Mouse (Mus musculus): ENCODE results near the gene Gm3646. TPM values are rescaled to one million over a fixed set of nuclear protein-coding genes. Genes with fewer than 3 reads are reported as not detected.

The Gm3646 gene
- polyA plus RNA-seq, 1 experiment from 2014 or later: not detected

- Histone ChIP-seq H3K9ac (replicated peaks; ENCODE audit: low read length) (no peak overlapping the region), H3K27me3 (ENCODE audit: insufficient read depth, low read length) (no peaks in the 10 kb centered on the region), H3K36me3 (ENCODE audit: insufficient read depth, low read length) (no peaks in the 10 kb centered on the region), H3K4me1 (ENCODE audit: insufficient read depth, low read length) (peaks cover 16% of the 10 kb centered on the region), H3K9me3 (ENCODE audit: low read length) (no peaks in the 10 kb centered on the region), H3K4me3 (ENCODE audit: low read length) (no peak overlapping the region), H3K27ac (ENCODE audit: low read length) (no peak overlapping the region), H3K4me2 (replicated peaks; ENCODE audit: low read depth, low read length) (no peak overlapping the region)
- 77% methylated on average over 7 of the region's 7 CpGs for WGBS
- no peak for ATAC-seq (ENCODE audit: low FRiP score, low TSS enrichment)
These were observed 39.2 kb downstream of the Gm3646 start for GRCm38 (mm10) chr1:39765854-39766493.

GRCm38 (mm10) chr1:39762025-39762370 lies 43.1 kb downstream of the Gm3646 start:
- 4% methylated on average over 10 of the region's 10 CpGs for WGBS
- ATAC-seq (ENCODE audit: low FRiP score, low TSS enrichment): peak; percentile 90
- H3K9ac ChIP-seq (replicated peaks; ENCODE audit: low read length): peak overlapping the region; percentile 62

DNA sequence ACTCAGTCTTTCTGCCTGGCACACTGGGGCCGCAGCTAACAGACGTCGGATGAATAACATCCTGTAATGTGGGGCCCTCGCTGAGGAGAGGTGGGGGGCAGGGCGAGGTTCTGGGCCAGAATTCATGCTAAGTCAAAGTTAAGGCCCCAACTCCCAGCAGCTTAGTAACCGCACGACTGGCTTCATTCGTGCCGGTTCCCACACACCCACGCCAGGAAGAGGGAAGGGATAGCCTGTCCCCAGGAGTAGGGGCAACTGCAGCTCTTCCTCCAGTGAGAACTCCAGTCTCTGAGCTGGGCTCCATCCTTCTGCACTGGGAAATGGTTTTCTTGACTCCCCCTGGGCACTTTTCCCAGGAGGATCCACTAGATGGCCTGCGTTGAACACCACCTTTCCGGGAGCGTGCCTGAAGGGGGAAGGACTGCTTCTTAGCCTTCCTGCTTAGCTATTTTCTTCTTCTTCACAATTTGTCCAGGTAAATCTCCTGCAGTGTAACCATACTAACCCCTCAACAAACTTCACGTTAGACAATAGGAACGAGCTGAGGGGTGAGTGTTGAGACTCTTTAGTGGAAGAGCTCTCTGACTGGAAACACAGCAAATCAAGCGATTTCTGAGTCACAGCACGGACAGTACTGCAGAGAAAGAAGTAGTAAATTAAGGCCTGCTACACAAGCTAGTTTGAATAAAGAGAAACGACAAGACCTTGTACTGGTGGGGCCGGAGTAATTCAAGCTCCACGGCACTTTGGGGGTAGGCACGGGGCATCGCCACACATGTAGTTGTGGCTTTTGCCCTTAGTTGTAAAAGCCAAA lies 43.7 kb downstream of the Gm3646 start:
- Histone ChIP-seq H3K4me1 (ENCODE audit: insufficient read depth, low read length) (peaks cover 35% of the 10 kb centered on the region), H3K4me2 (replicated peaks; ENCODE audit: low read depth, low read length) (peak overlapping the region; percentile 57), H3K36me3 (ENCODE audit: insufficient read depth, low read length) (no peaks in the 10 kb centered on the region), H3K27ac (ENCODE audit: low read length) (peak overlapping the region; percentile 91), H3K9ac (replicated peaks; ENCODE audit: low read length) (peak overlapping the region; percentile 62), H3K9me3 (ENCODE audit: low read length) (no peaks in the 10 kb centered on the region), H3K27me3 (ENCODE audit: insufficient read depth, low read length) (no peaks in the 10 kb centered on the region), H3K4me3 (ENCODE audit: low read length) (peak overlapping the region; percentile 34)
- peak; percentile 55 for ATAC-seq (ENCODE audit: low FRiP score, low TSS enrichment)
- 2% methylated on average over 22 of the region's 22 CpGs for WGBS

More at GRCm38 (mm10) chr1:39762025-39762370, 43.1 kb downstream of the Gm3646 start:
- H3K4me2 ChIP-seq (replicated peaks; ENCODE audit: low read depth, low read length): peak overlapping the region; percentile 57
- no peaks in the 10 kb centered on the region for H3K36me3 ChIP-seq (ENCODE audit: insufficient read depth, low read length)
- H3K27me3 ChIP-seq (ENCODE audit: insufficient read depth, low read length): no peaks in the 10 kb centered on the region
- peak overlapping the region; percentile 34 for H3K4me3 ChIP-seq (ENCODE audit: low read length)
- peaks cover 35% of the 10 kb centered on the region for H3K4me1 ChIP-seq (ENCODE audit: insufficient read depth, low read length)
- no peaks in the 10 kb centered on the region for H3K9me3 ChIP-seq (ENCODE audit: low read length)
- peak overlapping the region; percentile 91 for H3K27ac ChIP-seq (ENCODE audit: low read length)

GRCm38 (mm10) chr1:39760181-39760715 lies 44.9 kb downstream of the Gm3646 start:
- no peak for ATAC-seq (ENCODE audit: low FRiP score, low TSS enrichment)
- no peaks in the 10 kb centered on the region for H3K27me3 ChIP-seq (ENCODE audit: insufficient read depth, low read length)
- H3K36me3 ChIP-seq (ENCODE audit: insufficient read depth, low read length): no peaks in the 10 kb centered on the region
- WGBS: 67% methylated on average over 6 of the region's 6 CpGs
- H3K4me2 ChIP-seq (replicated peaks; ENCODE audit: low read depth, low read length): no peak overlapping the region
- no peak overlapping the region for H3K9ac ChIP-seq (replicated peaks; ENCODE audit: low read length)
- no peak overlapping the region for H3K4me3 ChIP-seq (ENCODE audit: low read length)
- peaks cover 35% of the 10 kb centered on the region for H3K4me1 ChIP-seq (ENCODE audit: insufficient read depth, low read length)
- H3K27ac ChIP-seq (ENCODE audit: low read length): peak overlapping the region; percentile 46; the same call in 1 of the 2 replicates
- H3K9me3 ChIP-seq (ENCODE audit: low read length): no peaks in the 10 kb centered on the region

DNA sequence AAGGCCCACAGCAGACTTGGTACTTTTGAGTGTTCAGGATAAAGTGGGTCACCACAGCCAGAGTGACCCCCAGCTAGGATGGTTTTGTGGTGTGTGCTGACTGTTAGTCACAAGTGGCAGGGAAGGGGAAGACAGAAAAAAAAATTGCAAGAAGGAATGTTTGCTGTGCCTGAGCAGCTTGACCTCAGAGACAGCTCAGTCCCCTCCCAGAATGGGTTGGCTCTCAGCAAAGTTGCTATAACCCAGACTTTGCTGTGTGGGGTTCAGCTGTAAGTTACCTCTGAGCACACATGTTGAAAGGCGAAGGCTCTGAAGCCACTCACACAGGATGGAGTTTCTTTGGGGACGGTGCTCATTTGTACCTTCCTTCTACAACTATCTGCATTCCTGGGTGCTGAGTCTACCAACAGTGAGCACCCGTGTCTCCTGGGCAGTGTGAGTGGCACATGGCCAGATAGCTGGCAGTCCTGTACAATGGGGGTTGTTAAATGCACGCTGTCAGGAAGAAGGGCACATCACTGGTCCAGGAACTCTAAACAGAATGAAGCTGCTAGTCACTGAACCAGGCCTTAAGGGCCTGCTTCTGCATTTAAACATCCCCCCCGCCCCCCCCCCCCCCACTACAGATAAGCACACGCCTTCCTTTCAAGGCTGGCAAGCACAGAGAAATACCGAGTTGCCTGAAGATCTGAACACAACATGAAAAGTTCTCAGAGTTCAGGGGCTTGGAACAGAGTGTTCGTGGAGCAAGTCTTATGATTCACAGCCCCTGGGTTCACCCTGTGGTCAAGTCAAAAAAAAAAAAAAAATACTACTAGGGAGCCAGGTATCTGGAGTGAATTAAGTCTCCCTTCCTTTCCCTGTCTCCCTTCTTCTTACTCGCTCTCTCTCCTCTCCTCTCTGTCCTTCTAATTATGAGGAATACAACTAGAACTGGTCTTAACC lies 45.6 kb downstream of the Gm3646 start:
- no peaks in the 10 kb centered on the region for H3K27me3 ChIP-seq (ENCODE audit: insufficient read depth, low read length)
- no peaks in the 10 kb centered on the region for H3K36me3 ChIP-seq (ENCODE audit: insufficient read depth, low read length)
- no peak overlapping the region for H3K9ac ChIP-seq (replicated peaks; ENCODE audit: low read length)
- H3K4me3 ChIP-seq (ENCODE audit: low read length): no peak overlapping the region
- ATAC-seq (ENCODE audit: low FRiP score, low TSS enrichment): no peak
- no peak overlapping the region for H3K4me2 ChIP-seq (replicated peaks; ENCODE audit: low read depth, low read length)
- no peaks in the 10 kb centered on the region for H3K9me3 ChIP-seq (ENCODE audit: low read length)
- WGBS: 51% methylated on average over 9 of the region's 9 CpGs
- H3K4me1 ChIP-seq (ENCODE audit: insufficient read depth, low read length): peaks cover 35% of the 10 kb centered on the region
- H3K27ac ChIP-seq (ENCODE audit: low read length): peak overlapping the region; percentile 46; the same call in 1 of the 2 replicates

DNA sequence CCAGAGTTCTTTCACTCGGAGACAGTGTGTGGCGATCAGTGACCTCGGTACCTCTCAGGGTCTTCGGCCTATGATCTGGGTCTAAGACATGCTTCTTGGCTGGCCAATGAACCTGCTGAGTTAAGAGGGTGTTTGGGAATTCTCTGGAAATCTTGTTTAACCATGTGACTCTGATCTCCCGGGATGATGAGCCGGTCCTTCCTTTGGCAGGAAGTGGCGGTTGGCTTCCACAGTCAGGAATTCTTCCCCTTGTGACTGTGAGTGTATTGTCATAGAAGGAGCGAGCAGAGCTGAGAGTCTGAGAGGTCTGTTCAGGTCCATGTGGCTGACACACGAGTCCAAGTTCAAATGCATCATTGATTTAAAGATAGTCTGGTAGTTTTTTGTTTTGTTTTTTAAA lies 46.9 kb downstream of the Gm3646 start:
- WGBS: 67% methylated on average over 9 of the region's 9 CpGs
- H3K4me3 ChIP-seq (ENCODE audit: low read length): no peak overlapping the region
- H3K36me3 ChIP-seq (ENCODE audit: insufficient read depth, low read length): no peaks in the 10 kb centered on the region
- no peak overlapping the region for H3K27ac ChIP-seq (ENCODE audit: low read length)
- H3K9ac ChIP-seq (replicated peaks; ENCODE audit: low read length): no peak overlapping the region
- no peak for ATAC-seq (ENCODE audit: low FRiP score, low TSS enrichment)
- H3K4me2 ChIP-seq (replicated peaks; ENCODE audit: low read depth, low read length): no peak overlapping the region
- H3K4me1 ChIP-seq (ENCODE audit: insufficient read depth, low read length): peaks cover 35% of the 10 kb centered on the region
- no peaks in the 10 kb centered on the region for H3K27me3 ChIP-seq (ENCODE audit: insufficient read depth, low read length)
- H3K9me3 ChIP-seq (ENCODE audit: low read length): no peaks in the 10 kb centered on the region

DNA sequence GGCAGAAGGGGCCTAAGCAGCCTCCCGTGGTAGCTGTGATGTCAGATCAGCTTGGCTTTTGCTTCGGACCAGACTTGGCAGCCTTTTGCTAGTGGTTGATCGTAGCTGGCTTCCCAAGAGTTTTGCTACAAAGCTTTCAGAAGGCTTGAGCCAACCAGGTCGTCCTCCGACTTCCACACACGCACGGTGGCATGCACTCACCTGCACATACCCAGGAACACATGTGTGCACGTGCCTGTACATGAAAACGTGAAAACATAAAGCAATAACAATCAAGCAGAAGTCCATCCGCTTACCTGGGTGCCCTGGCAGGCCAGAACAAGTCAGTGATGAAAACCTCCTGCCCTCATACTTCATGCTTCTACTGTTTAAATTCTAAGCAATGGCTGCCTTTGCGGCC lies 48.2 kb downstream of the Gm3646 start:
- Histone ChIP-seq H3K9me3 (ENCODE audit: low read length) (no peaks in the 10 kb centered on the region), H3K9ac (replicated peaks; ENCODE audit: low read length) (no peak overlapping the region), H3K4me1 (ENCODE audit: insufficient read depth, low read length) (peaks cover 28% of the 10 kb centered on the region), H3K4me3 (ENCODE audit: low read length) (no peak overlapping the region), H3K4me2 (replicated peaks; ENCODE audit: low read depth, low read length) (no peak overlapping the region), H3K27me3 (ENCODE audit: insufficient read depth, low read length) (no peaks in the 10 kb centered on the region), H3K36me3 (ENCODE audit: insufficient read depth, low read length) (no peaks in the 10 kb centered on the region), H3K27ac (ENCODE audit: low read length) (no peak overlapping the region)
- no peak for ATAC-seq (ENCODE audit: low FRiP score, low TSS enrichment)
- 84% methylated on average over 11 of the region's 11 CpGs for WGBS

GRCm38 (mm10) chr1:39754224-39754957 lies 50.7 kb downstream of the Gm3646 start:
- no peak overlapping the region for H3K9ac ChIP-seq (replicated peaks; ENCODE audit: low read length)
- no peaks in the 10 kb centered on the region for H3K9me3 ChIP-seq (ENCODE audit: low read length)
- ATAC-seq (ENCODE audit: low FRiP score, low TSS enrichment): no peak
- no peak overlapping the region for H3K27ac ChIP-seq (ENCODE audit: low read length)
- H3K4me3 ChIP-seq (ENCODE audit: low read length): no peak overlapping the region
- WGBS: 79% methylated on average over 13 of the region's 13 CpGs
- H3K4me2 ChIP-seq (replicated peaks; ENCODE audit: low read depth, low read length): no peak overlapping the region
- H3K27me3 ChIP-seq (ENCODE audit: insufficient read depth, low read length): no peaks in the 10 kb centered on the region
- H3K36me3 ChIP-seq (ENCODE audit: insufficient read depth, low read length): no peaks in the 10 kb centered on the region
- peaks cover 15% of the 10 kb centered on the region for H3K4me1 ChIP-seq (ENCODE audit: insufficient read depth, low read length)

All from kidney, embryonic 16.5 days (tissue).